In genomic region chr2:25582466-25583119, GRCm38 (mm10) we compare ENCODE assay signal across 7 mouse cellular contexts. TPM values are rescaled to one million over a fixed set of nuclear protein-coding genes. Genes with fewer than 3 reads are reported as not detected.
DNase-seq lines count a peak whose midpoint lies in the region; ATAC-seq lines count a peak whose summit lies in the region.

No protein-coding gene starts in this region.

- no peak overlapping the region for H3K9ac ChIP-seq in lung, embryonic 16.5 days (ENCODE audit: low read length)

- DNase-seq in lung, postnatal 25 days (ENCODE audit: low spot score): no peak
- DNase-seq in cerebellum, adult 9-10 months: peak; percentile 78
- DNase-seq in frontal cortex, adult 2 months (ENCODE audit: extremely low spot score in 1 of 2, low spot score in 1 of 2): peak; percentile 84 to 93
- DNase-seq in left cerebral cortex, postnatal 25 days (ENCODE audit: low spot score in 2 of 2): peak; percentile 88 to 97
- peak; percentile 91 to 92 for DNase-seq in right cerebral cortex, adult 2 months (ENCODE audit: low spot score in 2 of 2)
- no peak for DNase-seq in ovary, postnatal 14 days (ENCODE audit: low spot score)

- intact Hi-C loops in left cerebral cortex, postnatal 25 days (cut with DNase I): no loop called here

- H3K27ac ChIP-seq in lung, embryonic 16.5 days (ENCODE audit: low read length): no peak overlapping the region

- H3K9me3 ChIP-seq in lung, embryonic 16.5 days (ENCODE audit: control insufficient read depth, low read length): no peaks in the 10 kb centered on the region

- no peak overlapping the region for H3K4me2 ChIP-seq in lung, embryonic 16.5 days (ENCODE audit: low read depth, low read length)

- H3K36me3 ChIP-seq in lung, embryonic 16.5 days (ENCODE audit: control insufficient read depth, insufficient read depth, low read length): peaks cover 16% of the 10 kb centered on the region

- H3K4me3 ChIP-seq in lung, embryonic 16.5 days (ENCODE audit: low read length): no peak overlapping the region

- H3K4me1 ChIP-seq in lung, embryonic 16.5 days (replicated peaks; ENCODE audit: control insufficient read depth, insufficient read depth, low read length): peaks cover 23% of the 10 kb centered on the region

- peaks cover 38% of the 10 kb centered on the region for H3K27me3 ChIP-seq in lung, embryonic 16.5 days (ENCODE audit: control insufficient read depth, insufficient read depth, low read depth, low read length)

- ATAC-seq in lung, embryonic 16.5 days (ENCODE audit: low read depth): peak; percentile 14; the same call in 1 of the 2 replicates

- 44% methylated on average over 12 of the region's 12 CpGs for WGBS in lung, embryonic 16.5 days

RNA-seq across cellular contexts. Expression of gene Ajm1, which starts 1.0 kb away (rescaled TPM):
- 0.21 TPM in 1 of 2 replicates, not detected in the other for polyA plus RNA-seq in lung, embryonic 16.5 days (2015; fragmentation: Nextera tagmentation; extraction: Ambion mirVana)
- polyA plus RNA-seq in frontal cortex, adult 2 months (2012; rRNA removed): 114 and 122 TPM in 2 replicates
- total RNA-seq in left cerebral cortex, postnatal 25 days (2021): 100 to 1,000 TPM; 109 to 120 TPM

RNA-seq across cellular contexts. Expression of gene Phpt1, which starts 7.6 kb away (rescaled TPM):
- polyA plus RNA-seq in lung, embryonic 16.5 days (2015; fragmentation: Nextera tagmentation; extraction: Ambion mirVana): 164 and 167 TPM in 2 replicates
- 134 and 161 TPM in 2 replicates for polyA plus RNA-seq in frontal cortex, adult 2 months (2012; rRNA removed)
- total RNA-seq in left cerebral cortex, postnatal 25 days (2021): 10 to 100 TPM; 73.8 to 74.3 TPM

RNA-seq across cellular contexts. Expression of gene Mamdc4, which starts 7.9 kb away (rescaled TPM):
- polyA plus RNA-seq in lung, embryonic 16.5 days (2015; fragmentation: Nextera tagmentation; extraction: Ambion mirVana): 3.1 and 8.2 TPM in 2 replicates
- polyA plus RNA-seq in frontal cortex, adult 2 months (2012; rRNA removed): 2.1 and 2.5 TPM in 2 replicates
- total RNA-seq in left cerebral cortex, postnatal 25 days (2021): 1 to 10 TPM in 1 of 2 experiments, under 1 TPM in 1; 0.69 to 2.1 TPM

RNA-seq across cellular contexts. Expression of gene Edf1, which starts 24.9 kb away (rescaled TPM):
- polyA plus RNA-seq in lung, embryonic 16.5 days (2015; fragmentation: Nextera tagmentation; extraction: Ambion mirVana): 319 and 355 TPM in 2 replicates
- polyA plus RNA-seq in frontal cortex, adult 2 months (2012; rRNA removed): 287 and 289 TPM in 2 replicates
- 100 to 1,000 TPM; 202 to 214 TPM for total RNA-seq in left cerebral cortex, postnatal 25 days (2021)

RNA-seq across cellular contexts. Expression of gene Rabl6, which starts 25.7 kb away (rescaled TPM):
- 60.7 and 61.8 TPM in 2 replicates for polyA plus RNA-seq in lung, embryonic 16.5 days (2015; fragmentation: Nextera tagmentation; extraction: Ambion mirVana)
- 130 and 148 TPM in 2 replicates for polyA plus RNA-seq in frontal cortex, adult 2 months (2012; rRNA removed)
- total RNA-seq in left cerebral cortex, postnatal 25 days (2021): 100 to 1,000 TPM; 136 to 152 TPM

Comparison
In these comparisons a context has a peak if more than half of its experiments do, and no peak if none do; other contexts are left out.
1. DNase-seq: peak in cerebellum, adult 9-10 months (single experiment), frontal cortex, adult 2 months (2 of 2), left cerebral cortex, postnatal 25 days (2 of 2) and right cerebral cortex, adult 2 months (2 of 2); none in lung, postnatal 25 days (single experiment) and ovary, postnatal 14 days (single experiment).
2. RNA of gene Ajm1, which starts 1.0 kb away (polyA plus RNA-seq): 114 to 122 TPM in frontal cortex, adult 2 months; 0.21 TPM in lung, embryonic 16.5 days; every median in the first group is over 10 times any median in the second.